Mouse (Mus musculus) ES-Bruce4 (cell line): Measurements from ENCODE around the gene Scgn.

Experiments
- CTCF ChIP-seq: IDR thresholded peaks from one replicate; pipeline ENCODE4 v1.8.1; 2011; ENCODE audit warnings: low read depth, low read length
- POLR2A ChIP-seq: IDR thresholded peaks from one replicate; pipeline ENCODE4 v1.8.1; 2011; ENCODE audit warnings: low read length; ENCODE audit not compliant: insufficient read depth

- TF ChIP-seq CTCF: no peak
- no peak for TF ChIP-seq POLR2A
These were observed 5.9 kb downstream of the Scgn start for GRCm38 (mm10) chr13:23985130-23985529.
